Mouse (Mus musculus) left cerebral cortex, postnatal 14 days (tissue): ENCODE measurements around the gene Traf3ip3. TPM values are rescaled to one million over a fixed set of nuclear protein-coding genes. Genes with fewer than 3 reads are reported as not detected.
A peak's percentile ranks its signal among the peaks of the same experiment; 100 is the strongest.

ENCODE experiments used
- DNase-seq, 2 experiments: peaks; one replicate each; pipeline ENCODE4 v3.0.0; 2021 to 2022; ENCODE audit warnings: low spot score in 2 of 2, mixed read lengths in 1 of 2
- intact Hi-C: fragments of 180-260 bp; cut with DNase I; formaldehyde crosslinking; loops from one replicate; pipeline ENCODE4 v1.15.1; 2025
- total RNA-seq, 2 experiments: library from RNA; stranded (reverse); gene quantifications; 2 replicates each; pipeline ENCODE4 v1.2.3; 2021

Traf3ip3 gene
- total RNA-seq, 2 experiments from 2014 or later: 1.6 to 3.1 TPM

- intact Hi-C loops: no loop called here
- no peak for DNase-seq
These were observed 9.9 kb upstream of the Traf3ip3 start for GRCm38 (mm10) chr1:193211371-193211770.

- peak; percentile 44 to 72 for DNase-seq
- intact Hi-C loops: loop anchor here (5.0 kb wide), 3 partner anchors 44 to 174 kb away; no protein-coding TSS in a partner anchor
These were observed 6.7 kb upstream of the Traf3ip3 start for GRCm38 (mm10) chr1:193208178-193208577.

GRCm38 (mm10) chr1:193207503-193207902 lies 6.0 kb upstream of the Traf3ip3 start, which contains the start of gene Lamb3:
Gene Lamb3, plus strand, starts transcription at chr1:193207699.
- intact Hi-C loops: loop anchor here (5.0 kb wide), 3 partner anchors 45 to 175 kb away; no protein-coding TSS in a partner anchor
- DNase-seq: no peak

GRCm38 (mm10) chr1:193205431-193205830 lies 3.9 kb upstream of the Traf3ip3 start:
- DNase-seq: no peak
- intact Hi-C loops: loop anchor here (5.0 kb wide), 3 partner anchors 47 to 177 kb away; no protein-coding TSS in a partner anchor

GRCm38 (mm10) chr1:193203821-193204220 lies 2.3 kb upstream of the Traf3ip3 start:
- intact Hi-C loops: no loop called here
- no peak for DNase-seq

DNA sequence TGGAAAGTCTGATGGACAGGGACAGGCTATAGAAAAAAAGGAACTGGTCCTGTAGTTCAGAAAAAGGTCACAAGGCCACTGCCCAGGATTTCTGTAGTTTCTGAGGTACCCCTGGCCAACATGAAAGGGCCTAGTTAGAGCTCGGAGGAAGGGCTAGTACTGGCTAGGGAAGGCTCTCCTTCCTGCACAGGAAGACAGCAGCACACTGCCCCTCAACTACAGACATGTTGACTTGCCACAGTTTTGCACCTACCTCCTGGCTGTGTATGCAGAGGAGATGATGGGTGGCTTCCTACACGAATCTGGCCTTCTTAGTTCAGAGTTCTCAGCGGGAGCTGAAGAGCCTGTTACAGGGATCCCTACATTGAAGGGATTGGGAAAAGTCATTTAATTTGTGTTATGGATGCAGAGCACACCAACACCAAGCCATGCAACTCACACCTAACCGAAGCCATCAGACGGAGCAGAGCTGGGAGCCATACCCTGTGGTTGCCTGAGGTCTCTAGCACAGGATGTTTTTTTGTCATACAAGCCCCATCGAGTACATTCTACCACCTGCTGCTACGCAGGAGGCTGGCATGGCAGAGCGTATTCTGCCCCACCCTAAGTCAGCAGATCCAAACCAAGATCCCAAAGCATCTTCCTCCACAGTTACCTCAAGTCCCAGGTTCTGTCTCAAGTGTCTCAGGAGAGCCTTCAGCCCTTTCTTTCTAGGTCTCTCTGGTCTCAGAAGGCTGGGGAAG lies 692 bp downstream of the Traf3ip3 start:
- intact Hi-C loops: no loop called here

DNA sequence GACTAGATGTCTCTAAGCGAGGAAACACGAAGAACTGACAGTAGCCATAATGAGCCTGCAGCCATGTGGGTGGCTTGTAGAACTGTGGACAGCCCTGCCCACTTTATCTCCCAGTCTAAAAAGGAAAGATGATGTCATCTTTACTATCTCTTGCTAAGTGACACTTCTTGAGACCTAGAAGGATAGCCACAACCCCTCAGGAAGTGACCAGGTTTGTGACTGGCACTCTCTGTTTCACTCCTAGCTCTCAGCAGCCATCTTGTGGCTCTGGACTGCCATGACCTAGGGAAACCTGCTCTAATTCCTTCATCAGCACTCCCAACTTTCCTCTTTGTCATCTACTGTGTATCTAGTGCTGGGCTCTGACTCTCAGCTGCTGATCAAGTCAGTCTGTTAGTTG lies 3.2 kb downstream of the Traf3ip3 start:
- intact Hi-C loops: no loop called here

More for the DNA sequence above, 692 bp downstream of the Traf3ip3 start:
- DNase-seq: no peak

GRCm38 (mm10) chr1:193197494-193198205 lies 3.9 kb downstream of the Traf3ip3 start:
- intact Hi-C loops: no loop called here
- no peak for DNase-seq

More for the DNA sequence above, 3.2 kb downstream of the Traf3ip3 start:
- no peak for DNase-seq

GRCm38 (mm10) chr1:193195169-193195810 lies 6.2 kb downstream of the Traf3ip3 start:
- intact Hi-C loops: no loop called here
- no peak for DNase-seq

GRCm38 (mm10) chr1:193194416-193195140 lies 6.9 kb downstream of the Traf3ip3 start:
- no peak for DNase-seq
- intact Hi-C loops: no loop called here

- intact Hi-C loops: no loop called here
- DNase-seq: peak in 1 of 2 experiments; percentile 19
These were observed 9.7 kb downstream of the Traf3ip3 start for GRCm38 (mm10) chr1:193191675-193192283.

GRCm38 (mm10) chr1:193189771-193190170 lies 11.7 kb downstream of the Traf3ip3 start:
- intact Hi-C loops: no loop called here
- no peak for DNase-seq

DNA sequence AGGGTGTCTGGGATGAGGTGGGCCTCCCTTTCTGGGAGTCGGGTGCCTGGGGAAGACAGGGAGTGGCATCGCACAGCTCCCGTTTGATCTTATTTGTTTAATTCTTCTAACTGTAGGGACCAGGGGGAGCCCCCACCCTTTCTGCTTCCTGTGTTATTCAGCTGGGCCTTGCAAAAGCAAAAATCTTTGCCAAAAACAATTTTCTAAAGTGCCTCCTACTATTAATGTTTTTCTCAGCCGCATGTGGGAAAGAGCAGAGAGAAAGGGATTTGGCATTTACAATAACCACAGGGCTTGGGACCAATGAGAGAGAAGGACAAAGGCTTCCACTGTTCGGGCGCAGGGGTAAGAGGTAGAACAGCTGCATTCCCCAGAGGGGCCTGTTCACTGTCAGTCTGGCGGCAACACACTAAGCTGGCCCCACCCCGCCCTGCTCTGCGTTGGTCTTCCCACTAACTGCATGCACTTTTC lies 12.3 kb downstream of the Traf3ip3 start:
- peak; percentile 30 to 31 for DNase-seq
- intact Hi-C loops: no loop called here

DNA sequence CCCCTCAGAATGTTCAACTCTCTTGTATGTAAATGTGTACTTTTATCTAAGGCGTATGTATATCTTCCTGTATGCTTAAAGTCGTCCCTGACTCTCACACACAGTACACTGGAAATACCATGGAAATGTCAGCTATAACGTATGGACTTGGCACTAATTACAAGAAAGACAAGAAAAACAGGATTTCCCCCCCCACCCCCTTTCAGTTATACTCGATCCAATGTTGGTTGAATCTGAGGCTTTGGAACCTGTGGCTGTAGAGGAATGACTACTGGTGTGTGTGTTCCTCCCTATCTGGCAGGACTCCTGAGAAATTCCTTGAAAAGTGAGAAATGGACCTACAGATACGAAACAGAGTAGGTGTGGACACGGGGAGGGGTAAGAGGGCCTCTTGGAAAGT lies 13.2 kb downstream of the Traf3ip3 start:
- no peak for DNase-seq
- intact Hi-C loops: no loop called here

- no peak for DNase-seq
- intact Hi-C loops: no loop called here
These were observed 20.4 kb downstream of the Traf3ip3 start for GRCm38 (mm10) chr1:193181104-193181503.

GRCm38 (mm10) chr1:193174143-193174733 lies 27.3 kb downstream of the Traf3ip3 start:
- intact Hi-C loops: loop anchor here (5.0 kb wide), 1 partner anchor 42 kb away; the partner anchor contains the start of gene Diexf

GRCm38 (mm10) chr1:193173810-193174129 lies 27.7 kb downstream of the Traf3ip3 start:
- no peak for DNase-seq
- intact Hi-C loops: loop anchor here (5.0 kb wide), 1 partner anchor 41 kb away; the partner anchor contains the start of gene Diexf

More at GRCm38 (mm10) chr1:193174143-193174733, 27.3 kb downstream of the Traf3ip3 start:
- no peak for DNase-seq
